Mouse (Mus musculus) embryonic facial prominence, embryonic 11.5 days (tissue): Measurements from ENCODE around the gene Efs. TPM values are rescaled to one million over a fixed set of nuclear protein-coding genes. Genes with fewer than 3 reads are reported as not detected.
"Not testable (repeated sequence)": the region's sequence is repeated elsewhere in the genome, so short reads cannot be mapped to it uniquely, and the experiment has no call there.

Source experiments
- ATAC-seq: fragments of 200-750 bp; cut with Nextera tagmentation; replicated peaks from 2 replicates; pipeline ENCODE4 v1.8.0; 2017; ENCODE audit warnings: low read depth; ENCODE audit not compliant: insufficient number of reproducible peaks, low FRiP score, low TSS enrichment
- DNase-seq: peaks from one replicate; pipeline ENCODE4 v3.0.0-alpha.2; 2015; ENCODE audit warnings: low spot score
- H3K27ac ChIP-seq: fragments of 300-500 bp; sonication (generic); replicated peaks from 2 replicates; pipeline ENCODE4 v1.5.1; 2014; ENCODE audit warnings: mild to moderate bottlenecking, low read depth, low read length, control low read depth
- H3K27me3 ChIP-seq: fragments of 300-500 bp; sonication (generic); 2 replicates; pipeline ENCODE4 v1.6.1; 2014; ENCODE audit warnings: mild to moderate bottlenecking, low read length, moderate library complexity, mixed read lengths; ENCODE audit not compliant: control insufficient read depth, insufficient read depth
- H3K36me3 ChIP-seq: fragments of 300-500 bp; sonication (generic); replicated peaks from 2 replicates; pipeline ENCODE4 v1.6.1; 2014; ENCODE audit warnings: low read depth, mild to moderate bottlenecking, low read length, moderate library complexity, mixed read lengths; ENCODE audit not compliant: control insufficient read depth, insufficient read depth
- H3K4me1 ChIP-seq: fragments of 300-500 bp; sonication (generic); 2 replicates; pipeline ENCODE4 v1.6.1; 2014; ENCODE audit warnings: low read length, mixed read lengths; ENCODE audit not compliant: control insufficient read depth, insufficient read depth
- H3K4me2 ChIP-seq: fragments of 300-500 bp; sonication (generic); 2 replicates; pipeline ENCODE4 v1.6.1; 2014; ENCODE audit warnings: low read depth, mild to moderate bottlenecking, control low read depth, low read length, moderate library complexity
- H3K4me3 ChIP-seq: fragments of 300-500 bp; sonication (generic); 2 replicates; pipeline ENCODE4 v1.5.1; 2014; ENCODE audit warnings: low read depth, low read length, control low read depth
- H3K9ac ChIP-seq: fragments of 300-500 bp; sonication (generic); replicated peaks from 2 replicates; pipeline ENCODE4 v1.6.1; 2014; ENCODE audit warnings: mild to moderate bottlenecking, control low read depth, low read length
- H3K9me3 ChIP-seq: fragments of 300-500 bp; sonication (generic); replicated peaks from 2 replicates; pipeline ENCODE4 v1.6.1; 2016; ENCODE audit warnings: mild to moderate bottlenecking, low read length, inconsistent platforms, mixed read lengths; ENCODE audit not compliant: control insufficient read depth
- WGBS: fragments of 180-500 bp; shearing (Covaris S2); extraction: QIAGEN DNeasy Blood & Tissue Kit; methylation state at CpG from one replicate; pipeline ENCODE4 v1.1.7; 2014; 5-methylcytosine and 5-hydroxymethylcytosine counted together
- polyA plus RNA-seq: library from polyadenylated mRNA; unstranded; fragments of >200 nt; fragmentation: Nextera tagmentation; extraction: Ambion mirVana; gene quantifications from 2 replicates; pipeline ENCODE4 v1.2.1, GENCODE M21; 2014

Gene Efs
- 29.0 and 29.9 TPM in 2 replicates for polyA plus RNA-seq

GRCm38 (mm10) chr14:54925349-54926342 is at the start of gene Efs:
Gene Efs, minus strand, starts transcription at chr14:54926126.
- H3K9me3 ChIP-seq: peaks cover 10% of the 10 kb centered on the region
- H3K4me3 ChIP-seq: peak within 1 kb of the TSS; percentile 49
- peak within 1 kb of the TSS; percentile 97 for H3K4me2 ChIP-seq
- DNase-seq (peak; percentile 75), ATAC-seq (peak; percentile 75)
- WGBS: under 1% methylated on average over 57 of the region's 57 CpGs
- peaks cover 9% of the 10 kb centered on the region for H3K36me3 ChIP-seq
- peaks cover 11% of the 10 kb centered on the region for H3K4me1 ChIP-seq
- H3K27ac ChIP-seq: peak within 1 kb of the TSS; percentile 99
- peak within 1 kb of the TSS; percentile 98 for H3K9ac ChIP-seq
- H3K27me3 ChIP-seq: no peaks in the 10 kb centered on the region

DNA sequence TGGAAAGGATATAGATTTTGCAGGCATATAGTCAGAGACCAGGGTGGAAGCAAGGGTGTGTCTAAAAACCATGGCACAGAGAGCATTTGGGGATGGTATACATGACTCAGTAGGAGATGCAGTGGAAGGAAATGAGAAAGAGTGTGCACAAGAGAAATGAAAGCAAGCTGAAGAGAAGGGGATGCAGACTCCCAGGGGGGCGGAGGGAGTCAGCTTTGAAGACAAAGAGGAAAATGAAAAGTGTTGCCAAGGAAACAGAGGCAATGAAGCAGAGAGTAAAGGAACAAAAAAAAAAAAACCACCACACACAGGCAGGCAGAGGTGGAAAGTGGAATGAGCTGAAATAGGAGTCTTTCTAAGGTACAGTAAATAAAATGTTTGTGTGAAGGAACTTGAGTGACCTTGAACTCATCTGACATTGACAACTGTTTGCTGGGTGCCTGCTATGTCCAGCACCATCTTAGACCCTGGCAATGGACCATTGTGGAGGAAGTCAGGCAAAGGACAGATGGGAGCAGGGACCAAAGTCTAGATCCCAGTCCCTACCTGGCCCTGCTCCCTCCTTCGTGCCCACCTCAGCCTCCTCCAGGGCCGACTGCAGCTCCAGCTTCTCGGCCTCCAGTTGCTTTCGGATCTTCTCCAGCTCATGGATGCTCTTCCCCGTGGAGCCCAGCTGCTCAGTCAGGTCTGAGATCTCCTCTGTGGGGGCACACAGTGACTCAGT is 48.3 kb upstream of the Efs start:
- no peaks in the 10 kb centered on the region for H3K27me3 ChIP-seq
- no peak overlapping the region for H3K9ac ChIP-seq
- ATAC-seq (no peak), DNase-seq (no peak)
- no peaks in the 10 kb centered on the region for H3K9me3 ChIP-seq
- no peak overlapping the region for H3K4me2 ChIP-seq
- 78% methylated on average over 6 of the region's 6 CpGs for WGBS
- H3K4me1 ChIP-seq: no peaks in the 10 kb centered on the region
- H3K27ac ChIP-seq: no peak overlapping the region
- no peaks in the 10 kb centered on the region for H3K36me3 ChIP-seq
- no peak overlapping the region for H3K4me3 ChIP-seq

GRCm38 (mm10) chr14:54972786-54973185 is 46.9 kb upstream of the Efs start:
- 92% methylated on average over 8 of the region's 11 CpGs for WGBS
- H3K4me2 ChIP-seq, H3K9me3 ChIP-seq, ATAC-seq, DNase-seq, H3K27me3 ChIP-seq, H3K4me1 ChIP-seq, H3K36me3 ChIP-seq, H3K27ac ChIP-seq, H3K9ac ChIP-seq, H3K4me3 ChIP-seq: not testable (repeated sequence)

GRCm38 (mm10) chr14:54968344-54968743 is 42.4 kb upstream of the Efs start:
- H3K27me3 ChIP-seq: no peaks in the 10 kb centered on the region

DNA sequence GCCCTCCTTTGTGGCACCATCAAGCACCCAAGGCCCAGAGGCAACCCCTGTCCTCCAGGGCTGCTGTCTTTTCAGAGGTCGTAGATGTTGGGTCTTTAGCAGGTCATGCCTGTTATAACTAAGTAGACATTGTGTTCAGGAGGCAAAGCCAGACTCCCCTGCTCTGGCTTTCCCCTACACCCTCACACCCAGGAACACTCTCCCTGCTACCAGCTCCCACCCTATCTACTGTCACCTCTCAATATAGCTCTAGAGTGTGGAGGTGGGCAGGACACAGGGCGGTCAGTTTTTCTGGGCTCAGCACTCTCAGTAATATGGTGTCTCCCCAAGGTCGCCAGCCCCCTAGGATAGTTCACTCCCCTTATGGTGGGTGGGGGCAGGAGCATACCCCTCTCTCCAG is 41.9 kb upstream of the Efs start:
- Histone ChIP-seq H3K4me3 (no peak overlapping the region), H3K9me3 (no peaks in the 10 kb centered on the region), H3K4me2 (no peak overlapping the region), H3K4me1 (no peaks in the 10 kb centered on the region), H3K9ac (no peak overlapping the region), H3K27ac (no peak overlapping the region), H3K36me3 (no peaks in the 10 kb centered on the region), H3K27me3 (no peaks in the 10 kb centered on the region)
- ATAC-seq (no peak), DNase-seq (no peak)
- WGBS: 86% methylated on average over 3 of the region's 3 CpGs

More at GRCm38 (mm10) chr14:54968344-54968743, 42.4 kb upstream of the Efs start:
- no peaks in the 10 kb centered on the region for H3K36me3 ChIP-seq
- no peak for ATAC-seq
- no peak overlapping the region for H3K9ac ChIP-seq
- H3K4me3 ChIP-seq: no peak overlapping the region
- H3K9me3 ChIP-seq: no peaks in the 10 kb centered on the region
- no peak for DNase-seq
- H3K4me2 ChIP-seq: no peak overlapping the region
- H3K4me1 ChIP-seq: no peaks in the 10 kb centered on the region
- no peak overlapping the region for H3K27ac ChIP-seq

- H3K27me3 ChIP-seq: no peaks in the 10 kb centered on the region
- 68% methylated on average over 7 of the region's 7 CpGs for WGBS
- no peak for ATAC-seq
- H3K9ac ChIP-seq: no peak within 1 kb of the TSS
- no peaks in the 10 kb centered on the region for H3K36me3 ChIP-seq
- H3K9me3 ChIP-seq: no peaks in the 10 kb centered on the region
- H3K27ac ChIP-seq: no peak within 1 kb of the TSS
- no peak for DNase-seq
- no peak within 1 kb of the TSS for H3K4me2 ChIP-seq
- H3K4me1 ChIP-seq: no peaks in the 10 kb centered on the region
- H3K4me3 ChIP-seq: no peak within 1 kb of the TSS
These were observed 40.5 kb upstream of the Efs start, which contains the start of gene Myh6 for GRCm38 (mm10) chr14:54966320-54966977. Gene Myh6, minus strand, starts transcription at chr14:54966927.

DNA sequence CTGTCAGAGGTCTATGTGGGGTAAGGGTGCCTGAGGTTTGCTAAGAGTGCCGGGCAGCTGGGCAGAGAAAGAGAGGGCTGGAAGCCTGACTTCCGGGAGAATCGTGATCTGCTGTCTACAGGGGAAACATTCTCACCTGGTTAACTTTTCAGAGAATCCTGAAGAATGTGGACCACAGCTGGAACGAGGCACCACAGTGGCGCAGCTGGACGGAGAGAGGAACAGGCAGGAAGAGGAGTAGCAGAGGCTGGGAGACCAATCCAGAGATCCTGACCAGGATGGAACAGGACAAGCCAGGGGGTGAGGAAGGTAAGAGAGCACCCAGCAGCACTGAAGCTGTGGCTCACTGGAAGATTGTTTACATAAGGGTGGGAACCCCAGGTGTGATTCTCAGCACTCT is 39.7 kb upstream of the Efs start:
- no peaks in the 10 kb centered on the region for H3K27me3 ChIP-seq
- DNase-seq: no peak
- no peak overlapping the region for H3K4me3 ChIP-seq
- H3K4me2 ChIP-seq: no peak overlapping the region
- WGBS: 68% methylated on average over 6 of the region's 6 CpGs
- no peaks in the 10 kb centered on the region for H3K4me1 ChIP-seq
- H3K9me3 ChIP-seq: no peaks in the 10 kb centered on the region
- no peak overlapping the region for H3K27ac ChIP-seq
- no peak for ATAC-seq
- H3K36me3 ChIP-seq: no peaks in the 10 kb centered on the region
- H3K9ac ChIP-seq: no peak overlapping the region
